Mouse (Mus musculus) brain, adult 2 months (tissue): ENCODE results near the gene Tmem52.
"Not testable (repeated sequence)": the region's sequence is repeated elsewhere in the genome, so short reads cannot be mapped to it uniquely, and the experiment has no call there.

ENCODE experiments used
- DNase-seq: peaks from one replicate; pipeline ENCODE4 v3.0.0; 2011; ENCODE audit warnings: low read depth, low spot score

Gene Tmem52

GRCm38 (mm10) chr4:155471406-155471805, 2.5 kb downstream of the Tmem52 start:
- no peak for DNase-seq

GRCm38 (mm10) chr4:155472716-155473290, 3.9 kb downstream of the Tmem52 start:
- DNase-seq = peak; percentile 90

- peak; percentile 85 for DNase-seq
Measured at GRCm38 (mm10) chr4:155473319-155473718, 4.4 kb downstream of the Tmem52 start.

DNA sequence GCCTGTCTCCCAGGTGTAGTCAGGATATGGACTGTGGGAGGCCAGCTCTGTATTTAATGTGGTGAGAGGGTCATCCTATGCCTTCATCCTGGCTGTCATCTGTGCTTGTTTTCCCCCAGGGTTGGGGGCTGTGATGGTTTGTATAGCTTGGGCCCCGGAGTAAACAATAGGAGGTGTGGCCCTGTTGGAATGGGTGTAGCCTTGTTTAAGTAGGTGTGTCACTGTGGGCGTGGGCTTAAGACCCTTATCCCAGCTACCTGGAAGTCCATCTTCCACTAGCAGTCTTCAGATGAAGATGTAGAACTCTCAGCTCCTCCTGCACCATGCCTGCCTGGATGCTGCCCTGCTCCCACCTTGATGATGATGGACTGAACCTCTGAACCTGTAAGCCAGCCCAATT, 4.9 kb downstream of the Tmem52 start:
- DNase-seq = not testable (repeated sequence)

GRCm38 (mm10) chr4:155481381-155482124, 12.6 kb downstream of the Tmem52 start:
- peak; percentile 80 for DNase-seq

DNA sequence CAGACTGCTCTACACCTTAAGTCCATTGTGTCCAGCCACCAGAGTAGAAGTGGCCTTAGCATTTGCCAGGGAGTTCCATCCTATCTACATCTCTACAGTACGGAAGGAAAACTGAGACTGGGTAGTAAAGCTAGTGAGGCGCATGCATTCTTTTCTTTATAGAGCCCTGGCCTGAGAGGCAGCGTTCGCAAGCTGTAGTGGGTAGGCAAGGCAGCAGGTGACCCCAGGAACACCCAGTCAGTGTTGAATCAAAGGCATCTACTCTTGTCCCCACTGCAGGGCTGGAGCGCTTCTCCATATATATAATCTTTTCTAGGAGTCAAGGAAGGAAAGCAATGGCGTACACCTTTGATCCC, 13.2 kb downstream of the Tmem52 start:
- DNase-seq = no peak

DNA sequence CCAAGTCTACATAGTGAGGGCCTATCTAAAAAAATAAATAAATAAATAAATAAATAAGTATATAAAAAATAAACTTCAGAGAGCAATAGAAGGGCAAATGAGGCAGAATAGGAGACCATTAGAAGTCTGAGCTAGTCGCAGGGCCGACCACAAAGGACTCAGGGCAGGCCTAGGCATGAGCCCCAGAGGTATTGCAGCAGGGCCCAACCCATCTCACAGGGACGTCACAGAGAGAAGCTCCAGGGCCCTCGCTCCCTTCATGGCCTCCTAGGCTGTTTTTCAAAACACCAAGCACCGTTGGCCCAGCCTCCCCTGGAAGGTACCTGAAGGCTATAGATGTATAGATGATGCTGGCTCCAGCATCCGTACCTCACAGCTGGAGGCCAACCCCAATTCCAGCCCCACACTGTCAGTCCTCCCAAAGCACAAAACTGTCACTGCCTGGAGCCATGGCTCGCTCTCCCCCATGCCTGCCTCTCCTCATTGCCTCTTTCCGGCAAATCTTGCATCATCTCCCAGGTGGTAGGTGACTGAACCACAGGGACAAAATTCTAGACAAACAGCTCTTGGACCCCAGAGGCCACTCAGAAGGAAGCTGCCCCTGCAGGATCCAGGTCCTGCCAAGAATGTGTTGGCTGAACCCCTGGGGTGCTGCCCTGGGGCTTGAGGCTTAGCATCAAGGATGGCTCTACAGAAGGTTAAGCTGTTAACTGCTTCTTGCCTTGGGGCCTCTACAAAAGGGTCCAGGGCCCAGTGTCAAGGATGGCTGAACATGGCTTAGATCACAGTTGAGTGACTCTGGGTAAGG, 14.0 kb downstream of the Tmem52 start:
- no peak for DNase-seq

GRCm38 (mm10) chr4:155485521-155485920, 16.6 kb downstream of the Tmem52 start:
- no peak for DNase-seq

DNA sequence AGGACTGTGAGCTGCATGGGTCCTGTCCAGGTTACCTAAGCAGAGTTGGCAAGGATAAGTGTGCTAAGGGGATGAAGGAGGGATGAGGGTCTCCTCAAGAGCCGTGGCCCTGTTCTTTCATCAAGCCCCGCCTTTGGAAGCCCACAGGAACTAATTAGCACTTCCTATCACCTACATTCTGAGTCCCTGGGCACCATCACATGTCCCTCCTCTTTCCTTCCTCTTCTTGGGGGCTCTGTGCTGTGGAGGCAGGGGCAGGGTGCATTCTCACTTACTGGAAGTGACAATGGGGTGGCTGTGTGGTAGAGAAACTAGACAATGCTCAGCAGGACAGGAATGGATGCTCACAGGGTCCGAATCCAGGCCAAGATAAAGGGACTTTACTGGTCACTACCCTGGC, 18.8 kb downstream of the Tmem52 start:
- no peak for DNase-seq

DNA sequence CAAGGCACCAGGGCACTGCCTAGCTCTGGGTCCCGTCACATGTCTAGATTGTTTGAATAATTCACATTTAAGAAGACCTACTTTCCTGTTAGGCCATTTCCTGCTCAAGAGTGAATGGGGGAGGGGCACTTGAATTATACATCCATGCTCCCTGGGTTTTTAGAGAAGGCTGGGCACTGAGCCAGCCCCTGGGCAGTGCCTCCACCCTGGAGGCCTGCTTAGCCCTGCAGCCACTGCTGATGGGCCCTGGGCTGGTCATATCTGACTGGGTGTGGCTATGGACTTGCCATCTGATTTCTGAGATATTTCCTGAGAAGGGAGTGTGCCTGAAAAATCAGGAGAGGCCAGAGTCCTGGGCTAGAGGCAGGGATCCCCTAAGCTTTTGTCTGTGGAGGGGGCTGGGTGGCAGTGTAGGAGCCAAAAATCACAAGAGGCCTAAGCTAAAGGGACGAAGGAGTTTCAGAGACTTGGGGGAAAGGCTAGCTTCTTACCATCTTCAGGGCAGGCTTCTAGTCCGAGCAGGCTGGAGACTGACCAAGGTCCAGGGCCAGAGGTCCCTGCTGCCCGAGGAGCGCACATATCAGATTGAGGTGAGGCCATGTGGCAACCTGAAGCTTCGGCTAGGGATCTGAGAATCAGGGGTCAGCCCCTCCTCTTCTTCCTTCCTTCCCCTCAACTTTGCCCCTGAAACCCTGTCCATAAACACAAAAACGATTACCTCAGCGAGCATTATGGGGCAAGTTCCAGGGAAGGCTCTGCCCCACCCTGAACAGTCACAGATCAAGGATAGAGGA, 19.5 kb downstream of the Tmem52 start:
- peak; percentile 44 for DNase-seq

DNA sequence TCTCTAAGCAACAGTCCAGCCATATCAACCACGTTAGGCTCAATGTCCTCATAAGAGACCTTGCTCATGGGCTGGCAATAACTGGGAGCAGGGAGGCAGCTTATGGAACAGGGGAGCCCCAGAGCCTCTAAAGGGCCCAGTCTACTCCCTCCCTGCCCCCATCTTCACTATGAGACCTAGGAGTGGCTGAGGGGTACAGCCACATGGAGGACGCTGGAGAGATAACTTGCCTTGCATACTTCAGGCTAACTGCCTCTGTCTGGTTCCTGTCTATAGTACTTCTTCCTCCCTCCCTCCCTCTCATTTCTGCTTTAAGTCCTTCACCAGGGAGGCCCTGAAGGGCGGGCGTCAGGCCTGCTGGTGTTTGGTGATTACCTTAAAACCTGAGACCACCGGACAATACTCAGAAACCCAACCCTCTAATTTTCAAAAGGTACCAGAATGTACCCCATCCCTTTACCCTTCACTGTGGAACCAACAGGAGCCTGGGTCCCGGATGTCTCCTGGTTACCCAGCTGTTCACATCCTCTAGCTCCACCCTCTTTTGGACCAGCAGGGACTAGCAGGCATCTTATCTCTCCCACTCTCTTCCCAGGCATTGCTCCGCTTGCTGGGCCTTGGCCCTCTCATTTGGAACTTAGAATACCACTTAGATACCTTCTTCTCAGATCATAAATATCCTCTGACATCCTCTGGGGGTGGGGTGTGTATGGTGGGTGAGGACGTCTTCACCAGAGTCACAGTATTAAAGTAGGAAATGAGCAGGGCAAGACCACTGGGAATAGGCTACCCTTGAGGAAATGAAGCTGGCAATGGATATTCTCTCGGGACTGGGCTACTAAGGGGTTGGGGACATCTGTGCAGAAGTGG, 20.4 kb downstream of the Tmem52 start:
- no peak for DNase-seq

DNA sequence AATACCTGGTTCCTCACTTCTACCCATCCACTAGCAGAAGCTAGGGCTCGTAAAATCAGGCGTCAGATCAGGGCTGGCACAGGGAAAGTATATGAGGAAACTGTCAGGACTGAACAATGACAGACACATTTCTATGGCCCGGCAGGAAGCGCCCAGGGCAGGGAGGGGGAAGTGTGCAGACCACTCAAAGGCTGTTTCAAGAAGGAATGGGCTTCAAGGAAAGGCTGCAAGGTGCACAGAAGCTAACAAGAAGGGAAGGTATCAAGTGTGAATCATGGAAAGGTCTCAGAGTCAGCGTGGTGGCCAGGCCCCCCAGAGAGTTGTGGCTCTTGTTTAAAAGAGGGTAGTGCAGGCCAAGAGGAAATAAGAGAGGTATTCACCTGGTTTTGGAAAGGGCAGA, 21.5 kb downstream of the Tmem52 start:
- no peak for DNase-seq

GRCm38 (mm10) chr4:155490990-155491504, 22.1 kb downstream of the Tmem52 start, which contains the start of gene Gnb1:
TSS of gene Gnb1 (plus strand) at chr4:155491361.
- peak; percentile 94 for DNase-seq

GRCm38 (mm10) chr4:155491529-155492130, 22.7 kb downstream of the Tmem52 start:
- DNase-seq = no peak

DNA sequence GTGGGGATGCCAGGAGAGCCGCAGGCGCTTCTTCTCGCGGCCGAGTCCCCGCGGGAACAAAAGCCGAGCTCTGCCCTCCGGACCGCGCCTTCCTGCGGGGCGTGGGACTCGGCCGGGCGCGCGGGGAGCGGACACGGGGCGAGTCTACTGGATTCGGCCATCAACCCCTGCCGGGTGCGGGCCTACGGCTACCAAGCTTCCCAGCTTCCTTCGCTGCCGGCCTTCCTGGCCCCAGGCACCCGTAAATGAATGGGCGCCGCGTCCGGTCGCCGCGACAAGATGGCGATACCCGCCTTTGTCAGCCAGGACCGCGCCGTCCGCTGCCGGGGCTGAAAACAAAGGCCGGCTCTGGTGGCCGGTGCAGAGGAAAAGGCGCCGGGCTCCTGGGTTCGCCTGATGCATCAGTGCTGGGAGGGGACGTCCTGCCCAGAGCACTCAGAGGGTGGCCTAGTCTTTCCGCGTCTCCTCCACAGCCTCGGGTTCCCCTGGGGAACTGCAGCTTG, 23.3 kb downstream of the Tmem52 start:
- peak; percentile 66 for DNase-seq

- DNase-seq = no peak
Measured at GRCm38 (mm10) chr4:155494891-155495290, 26.0 kb downstream of the Tmem52 start.

DNA sequence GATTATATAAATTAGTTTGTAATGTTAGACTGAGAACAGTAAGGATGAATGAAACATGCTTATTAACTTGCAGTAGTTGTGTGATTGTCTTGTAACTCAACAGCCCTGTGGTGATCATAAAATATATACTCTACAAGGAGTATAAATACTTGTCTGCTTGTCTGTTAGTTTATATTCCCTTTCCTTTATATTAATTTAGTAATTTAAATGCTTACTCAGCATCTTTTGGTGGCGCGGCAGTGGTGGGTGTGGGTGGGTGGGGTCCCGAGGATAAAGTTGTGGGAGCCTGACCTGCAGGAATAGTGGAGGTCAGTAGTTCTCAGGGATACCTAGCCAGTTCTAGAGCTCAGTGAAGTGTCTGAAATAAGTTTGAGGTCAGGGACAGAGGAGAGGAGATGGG, 29.0 kb downstream of the Tmem52 start:
- DNase-seq = no peak

GRCm38 (mm10) chr4:155501126-155501525, 32.2 kb downstream of the Tmem52 start:
- peak; percentile 40 for DNase-seq

DNA sequence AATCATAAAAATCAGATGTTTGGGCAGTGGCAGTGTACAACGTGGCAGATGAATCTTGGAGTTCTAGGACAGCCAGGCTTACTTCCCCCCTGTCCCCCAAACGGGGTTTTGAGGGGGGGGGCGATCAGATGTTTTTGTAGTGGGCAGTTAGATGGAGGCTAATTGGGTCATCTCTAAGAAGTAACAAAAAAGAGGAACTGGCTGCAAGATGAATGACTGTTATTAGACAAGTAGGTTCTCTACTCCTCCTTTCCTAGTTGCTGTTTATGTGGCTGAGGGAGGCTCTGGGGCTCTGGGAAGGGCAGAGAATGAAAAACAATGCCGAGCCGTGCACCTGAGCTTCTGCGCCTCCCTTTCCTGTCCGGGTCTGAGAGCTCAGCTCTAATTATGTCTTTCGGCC, 36.2 kb downstream of the Tmem52 start:
- no peak for DNase-seq
